Mouse (Mus musculus) kidney, postnatal 4 days (tissue): ENCODE measurements around the gene Lrrc4c.

Source experiments
- DNase-seq, 2 experiments: peaks; one replicate each; pipeline ENCODE4 v3.0.0; 2021; ENCODE audit warnings: mixed read lengths in 2 of 2

The Lrrc4c gene

GRCm38 (mm10) chr2:96547171-96547570 is 229.2 kb downstream of the Lrrc4c start:
- no peak for DNase-seq

- no peak for DNase-seq
These were observed 255.8 kb downstream of the Lrrc4c start for GRCm38 (mm10) chr2:96573755-96574154.

DNA sequence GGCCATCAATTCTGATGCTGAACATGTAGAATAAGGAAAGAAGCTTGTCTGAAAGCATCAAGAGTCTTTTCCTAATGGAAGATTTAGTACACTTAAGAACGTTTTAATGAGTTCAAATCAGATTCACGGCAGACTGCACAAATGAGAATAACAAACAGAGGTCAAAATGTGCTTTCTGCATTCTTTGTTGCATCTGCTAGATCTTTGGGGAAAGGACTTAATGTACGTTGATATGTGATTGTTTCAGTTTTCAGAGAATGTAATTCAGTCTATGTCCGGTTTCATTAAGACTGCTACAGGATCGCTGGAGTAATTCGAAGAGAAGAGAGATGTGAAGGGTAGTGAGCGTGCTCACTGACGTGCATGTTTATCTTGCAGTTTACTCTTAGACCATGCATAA is 259.7 kb downstream of the Lrrc4c start:
- no peak for DNase-seq

GRCm38 (mm10) chr2:96580136-96580733 is 262.3 kb downstream of the Lrrc4c start:
- no peak for DNase-seq

DNA sequence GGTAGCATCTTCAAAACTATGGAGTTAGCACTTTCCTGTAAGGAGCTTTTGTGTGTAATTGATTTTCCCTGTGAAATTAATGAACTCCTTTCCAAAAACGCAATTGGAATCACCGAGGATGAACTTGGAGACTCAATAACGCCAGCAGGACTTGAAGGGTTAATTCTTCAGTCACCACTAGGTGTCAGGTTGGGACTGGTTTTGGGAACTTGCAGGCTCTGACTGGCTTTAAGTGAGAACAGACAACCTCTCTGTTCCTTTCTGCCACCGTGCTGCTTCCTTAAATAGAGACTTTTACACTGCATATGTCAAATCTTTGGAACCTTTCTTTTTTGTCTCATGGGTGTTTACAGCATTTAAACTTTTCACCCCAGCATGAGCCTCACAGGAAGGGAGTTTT is 267.7 kb downstream of the Lrrc4c start:
- DNase-seq: peak; percentile 15 to 32

DNA sequence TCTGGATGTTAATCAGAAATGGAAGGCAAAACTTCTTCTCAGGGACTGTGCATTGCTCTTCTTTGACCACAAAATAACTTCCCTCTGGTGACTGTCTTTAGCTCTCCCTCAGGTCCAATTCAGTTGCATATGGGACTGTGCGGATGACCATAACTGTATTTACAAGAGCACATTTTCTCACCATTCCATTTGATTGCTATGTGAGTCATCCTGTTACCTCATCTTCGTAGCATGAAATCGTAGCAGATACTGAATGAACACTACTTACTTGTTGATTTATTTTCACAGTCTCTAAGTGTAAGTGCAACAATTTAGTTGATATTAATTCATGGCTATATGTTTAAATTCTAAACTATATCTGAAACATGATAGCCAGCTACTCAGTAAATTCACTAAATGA is 286.8 kb downstream of the Lrrc4c start:
- no peak for DNase-seq

DNA sequence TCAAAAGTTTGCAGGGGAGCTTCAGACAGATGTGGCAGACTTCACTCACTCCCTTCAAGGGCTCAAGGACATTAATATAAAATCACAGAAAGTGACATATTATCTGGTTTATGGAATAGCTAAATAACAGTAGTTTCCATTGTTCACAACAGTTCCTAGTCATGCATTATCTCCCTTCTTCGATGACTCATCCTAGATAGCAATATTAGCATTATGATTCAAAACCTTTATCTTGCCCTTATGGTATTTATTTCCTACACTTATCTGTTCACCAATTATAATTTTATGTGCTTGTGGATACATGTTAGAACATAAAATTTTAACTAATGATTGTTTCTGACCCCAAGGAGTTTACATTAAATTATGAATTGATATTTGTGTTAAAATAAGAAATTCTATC is 296.2 kb downstream of the Lrrc4c start:
- no peak for DNase-seq

GRCm38 (mm10) chr2:96618691-96619205 is 300.8 kb downstream of the Lrrc4c start:
- no peak for DNase-seq

DNA sequence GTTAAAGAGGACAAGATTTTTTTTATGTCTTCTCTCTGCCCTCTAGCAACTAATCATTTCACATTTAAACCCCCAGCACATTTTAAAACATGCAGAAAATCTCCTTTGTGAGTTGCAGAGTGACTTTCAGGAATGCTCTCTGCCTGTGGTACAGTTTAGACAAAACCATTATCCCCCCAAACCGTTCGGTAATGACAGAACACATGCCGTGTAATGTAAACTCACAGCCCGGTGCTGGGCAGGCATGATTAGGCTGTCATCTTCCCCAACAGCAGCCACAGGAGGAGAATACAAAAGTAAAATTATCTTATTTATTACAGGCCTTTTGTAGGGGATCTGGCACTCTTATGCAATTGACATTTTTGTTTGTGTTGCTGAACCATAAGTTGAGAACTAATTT is 349.1 kb downstream of the Lrrc4c start:
- no peak for DNase-seq

- no peak for DNase-seq
These were observed 363.8 kb downstream of the Lrrc4c start for GRCm38 (mm10) chr2:96681806-96682205.

- DNase-seq: no peak
These were observed 367.4 kb downstream of the Lrrc4c start for GRCm38 (mm10) chr2:96685328-96685727.

GRCm38 (mm10) chr2:96705004-96705403 is 387.0 kb downstream of the Lrrc4c start:
- DNase-seq: no peak

- DNase-seq: no peak
These were observed 389.9 kb downstream of the Lrrc4c start for GRCm38 (mm10) chr2:96707772-96708350.

DNA sequence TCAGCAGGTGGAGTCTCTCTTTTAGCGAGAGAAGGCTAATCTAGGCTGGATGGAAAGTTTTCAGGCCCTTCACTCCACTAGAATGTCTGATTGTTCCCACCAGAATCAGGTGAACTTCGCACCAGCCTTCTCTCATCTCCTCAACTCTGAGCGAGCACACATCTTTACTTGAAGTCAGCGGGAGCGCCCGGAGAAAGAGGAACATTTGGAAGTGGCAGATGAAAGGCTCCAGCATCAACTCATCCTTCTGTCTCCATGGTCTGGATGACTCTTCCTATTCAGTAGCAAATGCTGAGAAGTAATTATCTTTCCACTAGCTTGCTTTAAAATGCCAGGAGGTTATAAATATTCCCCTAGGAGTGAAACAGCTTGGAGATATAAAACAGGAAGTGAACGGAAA is 396.6 kb downstream of the Lrrc4c start:
- no peak for DNase-seq

DNA sequence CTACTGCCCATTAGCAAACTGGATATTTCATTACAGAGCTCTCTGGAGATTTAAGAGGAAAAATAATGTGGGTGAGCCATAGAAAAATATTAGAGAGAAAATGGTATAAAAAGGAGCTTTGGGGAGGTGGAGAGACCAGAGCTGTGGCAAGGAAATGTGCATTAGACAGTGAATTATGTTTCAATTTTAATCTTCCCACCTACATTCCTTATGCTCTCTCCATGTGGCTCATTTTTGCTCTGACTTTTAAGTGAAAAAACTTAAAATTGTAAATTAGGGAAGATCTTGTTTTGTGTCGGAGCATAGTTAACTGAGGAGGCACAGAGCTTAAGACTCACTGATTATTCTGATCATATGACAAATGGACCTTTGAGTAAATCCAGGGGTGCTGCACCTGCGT is 399.4 kb downstream of the Lrrc4c start:
- DNase-seq: no peak

GRCm38 (mm10) chr2:96723395-96723794 is 405.4 kb downstream of the Lrrc4c start:
- no peak for DNase-seq

DNA sequence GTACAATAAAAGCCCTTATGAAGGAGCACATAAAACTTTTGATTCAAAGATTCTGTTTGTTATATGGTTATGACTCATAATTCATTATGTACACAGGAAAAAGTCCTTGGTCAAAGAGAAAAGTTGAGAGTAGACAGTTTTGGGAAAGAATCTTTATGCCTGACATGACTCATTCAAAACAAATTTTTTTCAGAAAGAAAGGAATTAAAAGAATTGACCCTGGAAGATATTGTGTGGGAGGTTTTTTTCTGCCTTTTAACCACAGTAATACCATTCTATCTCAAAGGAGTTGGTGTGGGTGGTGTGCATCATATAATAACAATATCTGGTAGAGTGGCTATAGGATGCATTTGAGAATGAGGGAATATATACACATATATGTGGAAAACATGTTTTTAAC is 418.1 kb downstream of the Lrrc4c start:
- no peak for DNase-seq

DNA sequence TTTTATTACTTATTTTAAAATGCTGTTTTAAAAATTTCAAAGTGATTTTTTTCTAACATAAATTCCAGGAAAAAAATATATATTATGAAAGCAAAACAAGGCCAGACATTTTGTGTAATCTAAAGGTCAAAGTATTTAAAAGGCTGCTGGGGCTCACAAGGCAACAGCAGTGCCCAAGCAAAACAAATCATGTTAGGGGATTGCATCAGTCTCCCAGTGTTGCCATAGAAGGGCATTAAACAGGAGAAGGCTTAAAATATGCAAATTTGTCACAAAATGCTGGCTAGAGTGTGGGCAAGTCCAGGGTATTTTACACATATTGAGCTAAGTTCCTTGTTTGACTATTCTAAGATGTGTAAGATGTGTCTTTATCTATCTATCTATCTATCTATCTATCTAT is 437.1 kb downstream of the Lrrc4c start:
- DNase-seq: no peak

- DNase-seq: no peak
These were observed 439.7 kb downstream of the Lrrc4c start for GRCm38 (mm10) chr2:96757701-96758100.

- DNase-seq: no peak
These were observed 445.6 kb downstream of the Lrrc4c start for GRCm38 (mm10) chr2:96763538-96763937.

DNA sequence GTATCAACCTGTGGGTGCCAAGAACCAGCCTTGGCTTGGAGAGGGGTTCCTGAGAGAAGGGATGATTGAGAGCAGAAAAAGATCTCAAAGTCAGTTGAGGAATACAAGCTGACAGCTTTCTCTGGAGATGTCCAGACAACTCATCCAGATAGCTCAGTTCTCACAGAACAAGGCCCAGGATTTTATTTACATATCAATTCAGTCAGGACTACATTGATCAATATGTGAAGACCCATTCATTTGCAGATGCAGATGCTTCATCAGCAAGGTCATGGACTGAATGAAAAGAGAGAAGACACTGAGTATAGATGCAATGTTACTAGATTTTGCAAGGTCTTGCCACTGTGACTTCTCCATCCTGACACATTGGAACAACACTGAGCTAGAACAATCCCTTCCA is 457.4 kb downstream of the Lrrc4c start:
- no peak for DNase-seq

DNA sequence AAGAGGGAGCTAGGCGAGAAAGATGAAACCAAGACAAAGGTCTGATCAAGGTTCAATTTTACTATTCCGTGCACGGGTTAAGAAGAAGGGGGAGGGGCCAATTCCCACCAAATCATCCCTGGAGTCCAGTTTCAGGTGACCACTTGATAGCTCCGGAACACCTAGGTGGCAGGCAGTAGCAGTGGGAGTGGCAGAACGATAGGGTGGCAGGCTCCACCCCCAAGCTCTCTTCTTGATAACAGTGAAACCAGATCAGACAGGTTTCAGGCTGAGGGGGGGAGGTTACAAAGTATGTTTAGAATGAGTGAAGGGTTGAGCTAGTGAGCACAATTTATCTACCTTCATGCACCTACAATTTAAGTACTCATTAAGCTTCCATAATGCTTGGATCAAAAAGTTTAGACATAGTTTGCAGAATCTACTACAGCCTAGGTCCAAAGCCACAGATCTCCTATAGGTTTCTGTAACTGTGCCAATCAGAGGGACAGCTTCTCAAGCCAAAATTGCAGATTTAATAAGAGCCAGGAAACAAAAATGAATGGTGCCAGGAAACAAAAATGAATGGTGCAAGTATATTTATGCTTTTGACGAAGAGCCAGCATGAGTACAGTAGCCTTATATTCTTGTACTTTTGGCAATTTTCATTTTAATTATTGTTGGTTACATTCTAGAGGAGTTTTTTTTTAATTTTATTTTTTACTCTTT is 478.9 kb downstream of the Lrrc4c start:
- DNase-seq: no peak

GRCm38 (mm10) chr2:96850839-96851396 is 532.9 kb downstream of the Lrrc4c start:
- no peak for DNase-seq

DNA sequence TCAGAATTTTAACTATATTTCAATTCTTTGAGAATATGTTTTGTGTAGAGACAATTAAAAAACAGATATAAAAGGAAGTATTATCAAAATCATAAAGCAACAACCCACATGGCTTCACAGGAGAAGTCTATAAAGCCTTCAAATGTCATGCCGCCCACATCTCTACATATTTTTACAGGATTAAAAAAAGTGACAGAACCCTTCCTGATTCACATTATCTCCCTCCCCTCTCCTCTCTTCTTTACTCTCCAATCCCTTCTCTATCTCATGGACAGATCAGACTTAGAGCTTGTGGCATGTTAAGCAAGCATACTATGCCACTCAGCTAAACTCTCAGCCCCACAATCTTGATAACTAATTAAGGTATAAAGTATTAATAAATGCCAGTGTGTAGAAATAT is 535.8 kb downstream of the Lrrc4c start:
- no peak for DNase-seq
